Mouse (Mus musculus) stomach, postnatal 0 days (tissue): Measurements from ENCODE around the gene Gm28635. TPM values are rescaled to one million over a fixed set of nuclear protein-coding genes. Genes with fewer than 3 reads are reported as not detected.

Source experiments
- ATAC-seq: fragments of 200-750 bp; cut with Nextera tagmentation; 2 replicates; pipeline ENCODE4 v1.8.0; 2017; ENCODE audit not compliant: low FRiP score, low TSS enrichment
- DNase-seq: peaks from one replicate; pipeline ENCODE4 v3.0.0-alpha.2; 2016; ENCODE audit warnings: low spot score
- H3K27ac ChIP-seq: fragments of 300-500 bp; sonication (generic); replicated peaks from 2 replicates; pipeline ENCODE4 v1.5.1; 2014; ENCODE audit warnings: mild to moderate bottlenecking, control low read depth
- H3K27me3 ChIP-seq: fragments of 300-500 bp; sonication (generic); 2 replicates; pipeline ENCODE4 v1.6.1; 2014; ENCODE audit warnings: low read length; ENCODE audit not compliant: control insufficient read depth, insufficient read depth
- H3K36me3 ChIP-seq: fragments of 300-500 bp; sonication (generic); 2 replicates; pipeline ENCODE4 v1.6.1; 2014; ENCODE audit warnings: low read length, mixed read lengths; ENCODE audit not compliant: control insufficient read depth, insufficient read depth
- H3K4me1 ChIP-seq: fragments of 300-500 bp; sonication (generic); replicated peaks from 2 replicates; pipeline ENCODE4 v1.6.1; 2014; ENCODE audit warnings: antibody characterized with exemption; ENCODE audit not compliant: control insufficient read depth, insufficient read depth
- H3K4me2 ChIP-seq: fragments of 300-500 bp; sonication (generic); replicated peaks from 2 replicates; pipeline ENCODE4 v1.6.1; 2014; ENCODE audit warnings: low read depth, mild to moderate bottlenecking, control low read depth, moderate library complexity
- H3K4me3 ChIP-seq: fragments of 300-500 bp; sonication (generic); 2 replicates; pipeline ENCODE4 v1.5.1; 2014; ENCODE audit warnings: low read depth, low read length, control low read depth
- H3K9ac ChIP-seq: fragments of 300-500 bp; sonication (generic); 2 replicates; pipeline ENCODE4 v1.6.1; 2014; ENCODE audit warnings: mild to moderate bottlenecking, low read length, control low read depth, mixed read lengths
- H3K9me3 ChIP-seq: fragments of 300-500 bp; sonication (generic); 2 replicates; pipeline ENCODE4 v1.6.1; 2016; ENCODE audit warnings: low read length; ENCODE audit not compliant: control insufficient read depth
- CTCF ChIP-seq: IDR thresholded peaks from 2 replicates; pipeline ENCODE4 v1.5.1; 2016; ENCODE audit warnings: antibody characterized with exemption, low read depth, mild to moderate bottlenecking, moderate library complexity
- EP300 ChIP-seq: optimal IDR thresholded peaks from 2 replicates; pipeline ENCODE3; 2016; ENCODE audit warnings: antibody characterized with exemption
- WGBS: fragments of 180-500 bp; shearing (Covaris S2); extraction: QIAGEN DNeasy Blood & Tissue Kit; methylation state at CpG from one replicate; pipeline ENCODE4 v1.1.7; 2014; 5-methylcytosine and 5-hydroxymethylcytosine counted together
- polyA plus RNA-seq: library from polyadenylated mRNA; unstranded; fragments of >200 nt; fragmentation: Nextera tagmentation; extraction: Ambion mirVana; gene quantifications from 2 replicates; pipeline ENCODE4 v1.2.1, GENCODE M21; 2015

Gm28635 gene
- polyA plus RNA-seq, 1 experiment from 2014 or later: not detected

DNA sequence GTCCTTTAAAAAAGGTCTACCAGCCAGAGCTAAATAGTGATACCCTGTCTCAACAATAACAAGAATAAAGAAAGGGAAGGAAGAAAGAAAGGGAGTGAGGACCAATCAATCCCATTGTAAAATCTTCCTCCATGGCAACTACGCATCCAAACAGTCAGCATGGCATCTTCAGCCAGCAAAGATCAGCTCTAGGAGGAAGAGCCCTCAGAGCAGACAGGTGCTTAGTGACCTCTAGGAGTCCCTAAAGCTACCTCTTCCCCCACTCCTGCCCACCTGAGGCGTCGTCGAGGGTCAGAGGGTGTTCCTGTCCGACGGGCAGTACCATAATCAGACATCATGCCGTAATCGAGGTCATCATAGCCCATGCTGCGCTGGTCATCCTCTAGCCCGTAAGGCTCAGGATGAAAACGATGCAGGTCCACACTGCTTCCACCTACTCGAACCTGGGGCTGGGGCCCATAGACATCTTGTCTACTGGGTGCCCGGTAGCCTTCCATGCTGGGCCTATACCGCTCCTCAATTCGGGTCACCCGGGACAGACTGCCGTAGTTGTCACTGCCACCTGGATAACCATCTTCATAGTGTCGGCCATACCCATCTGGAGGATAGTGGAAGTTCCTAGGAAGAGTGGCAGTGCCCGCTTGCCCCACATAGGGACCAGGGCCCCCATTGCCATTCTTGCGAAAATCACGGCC is 58.0 kb downstream of the Gm28635 start:
- peak overlapping the region; percentile 31 for H3K27ac ChIP-seq
- no peak for TF ChIP-seq EP300
- no peak for TF ChIP-seq CTCF
- no peak overlapping the region for H3K9ac ChIP-seq
- H3K4me3 ChIP-seq: no peak overlapping the region
- H3K9me3 ChIP-seq: no peaks in the 10 kb centered on the region
- 94% methylated on average over 21 of the region's 21 CpGs for WGBS
- peaks cover 2% of the 10 kb centered on the region for H3K4me1 ChIP-seq
- ATAC-seq: no peak; the same call in 1 of the 2 replicates
- no peak overlapping the region for H3K4me2 ChIP-seq
- DNase-seq: no peak
- peaks cover 31% of the 10 kb centered on the region for H3K36me3 ChIP-seq
- no peaks in the 10 kb centered on the region for H3K27me3 ChIP-seq

DNA sequence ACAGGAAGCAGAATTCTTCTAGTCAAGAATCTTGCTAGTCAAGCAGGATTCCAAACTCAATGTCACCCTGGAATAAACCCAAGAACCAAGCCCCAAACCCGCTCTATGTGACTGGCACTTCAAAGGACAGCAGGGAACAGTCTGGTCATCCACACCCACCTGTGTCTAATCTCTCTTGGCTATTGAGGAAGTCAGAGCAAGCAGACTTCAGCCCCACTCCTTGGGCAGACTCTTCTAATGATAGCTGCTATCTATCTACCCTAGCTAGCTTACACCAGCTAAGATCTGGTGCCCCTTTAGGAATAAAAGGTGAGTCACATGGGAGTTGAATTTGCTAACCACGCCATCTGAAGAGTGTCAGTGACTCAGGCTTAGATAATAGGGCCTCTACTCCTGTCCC is 58.9 kb downstream of the Gm28635 start:
- Histone ChIP-seq H3K4me2 (no peak overlapping the region), H3K4me1 (peaks cover 2% of the 10 kb centered on the region), H3K36me3 (peaks cover 32% of the 10 kb centered on the region), H3K9me3 (no peaks in the 10 kb centered on the region), H3K4me3 (no peak overlapping the region), H3K27me3 (no peaks in the 10 kb centered on the region), H3K9ac (no peak overlapping the region), H3K27ac (peak overlapping the region; percentile 67)
- no peak for TF ChIP-seq CTCF
- TF ChIP-seq EP300: no peak
- DNase-seq (peak; percentile 38), ATAC-seq (peak; percentile 87)
- 37% methylated on average over 2 of the region's 2 CpGs for WGBS

DNA sequence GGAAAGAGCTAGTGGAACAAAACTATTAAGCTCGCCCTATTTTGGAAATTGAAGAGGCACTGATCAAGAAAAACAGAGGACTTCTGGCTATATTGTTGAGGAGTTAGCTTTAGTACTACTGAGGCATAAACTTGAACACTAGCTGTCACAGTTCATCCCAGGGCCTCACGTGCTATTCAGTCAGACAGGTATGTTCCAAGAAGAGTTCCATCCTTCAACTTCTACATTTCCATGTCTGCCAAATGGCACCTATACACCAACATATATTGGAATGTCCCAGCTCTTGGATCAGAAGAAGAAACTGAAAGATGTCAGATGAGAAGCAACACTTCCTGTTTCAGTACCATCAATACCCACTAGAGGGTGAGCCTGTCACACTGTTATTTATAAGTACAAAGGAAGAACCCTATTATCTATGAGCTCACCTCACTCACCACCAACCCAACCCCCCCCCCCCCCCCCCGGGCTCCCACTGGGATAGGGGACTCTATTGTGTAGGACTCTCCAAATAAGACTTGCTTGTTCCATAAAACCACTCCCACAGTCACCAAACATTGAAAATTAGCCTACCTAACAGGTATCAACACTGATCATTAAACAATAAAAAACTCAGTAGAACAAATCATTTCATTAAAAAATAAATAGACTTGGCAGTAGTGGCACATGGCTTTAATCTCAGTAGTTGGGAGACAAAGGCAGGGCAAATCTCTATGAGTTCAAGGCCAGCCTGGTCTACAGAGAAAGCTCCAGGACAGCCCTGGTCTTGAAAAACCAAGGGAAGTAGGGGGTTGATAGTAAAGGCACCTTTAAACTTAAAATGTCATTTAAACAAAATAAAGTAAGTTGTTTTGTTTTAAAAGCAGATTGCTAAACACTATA is 60.0 kb downstream of the Gm28635 start:
- H3K36me3 ChIP-seq: peaks cover 38% of the 10 kb centered on the region
- DNase-seq: peak; percentile 49
- WGBS: 53% methylated on average over 3 of the region's 3 CpGs
- H3K27ac ChIP-seq: no peak overlapping the region
- ATAC-seq: peak; percentile 30
- H3K4me1 ChIP-seq: peaks cover 2% of the 10 kb centered on the region; the same call in 1 of the 2 replicates
- TF ChIP-seq EP300: no peak
- peak; percentile 82 for TF ChIP-seq CTCF
- no peaks in the 10 kb centered on the region for H3K27me3 ChIP-seq
- H3K4me3 ChIP-seq: no peak overlapping the region
- H3K9me3 ChIP-seq: no peaks in the 10 kb centered on the region
- no peak overlapping the region for H3K9ac ChIP-seq
- no peak overlapping the region for H3K4me2 ChIP-seq

DNA sequence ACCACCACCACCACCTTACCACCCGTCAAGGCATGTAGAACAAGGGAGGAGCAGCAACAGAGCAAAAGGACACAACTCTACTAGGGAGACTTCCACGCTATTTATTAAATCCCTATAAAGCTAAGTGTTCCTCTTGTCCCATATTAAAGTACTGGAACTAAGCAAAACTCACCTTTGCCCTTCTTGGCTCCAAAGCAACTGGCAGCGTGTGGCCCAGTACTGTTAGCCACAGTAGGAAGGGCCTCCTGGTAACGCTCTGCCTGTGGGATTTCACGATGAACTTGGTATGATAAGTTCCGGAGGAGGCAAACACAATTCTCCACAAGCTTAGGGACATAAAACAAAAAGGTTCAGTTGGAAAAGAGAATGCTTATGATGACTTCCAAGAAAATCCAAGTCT is 65.1 kb downstream of the Gm28635 start:
- Histone ChIP-seq H3K4me2 (no peak overlapping the region), H3K4me3 (no peak overlapping the region), H3K27me3 (no peaks in the 10 kb centered on the region), H3K4me1 (no peaks in the 10 kb centered on the region), H3K27ac (no peak overlapping the region), H3K9ac (no peak overlapping the region), H3K36me3 (peaks cover 53% of the 10 kb centered on the region), H3K9me3 (no peaks in the 10 kb centered on the region)
- TF ChIP-seq EP300: no peak
- TF ChIP-seq CTCF: no peak
- WGBS: 89% methylated on average over 6 of the region's 6 CpGs
- DNase-seq: no peak
- no peak for ATAC-seq

DNA sequence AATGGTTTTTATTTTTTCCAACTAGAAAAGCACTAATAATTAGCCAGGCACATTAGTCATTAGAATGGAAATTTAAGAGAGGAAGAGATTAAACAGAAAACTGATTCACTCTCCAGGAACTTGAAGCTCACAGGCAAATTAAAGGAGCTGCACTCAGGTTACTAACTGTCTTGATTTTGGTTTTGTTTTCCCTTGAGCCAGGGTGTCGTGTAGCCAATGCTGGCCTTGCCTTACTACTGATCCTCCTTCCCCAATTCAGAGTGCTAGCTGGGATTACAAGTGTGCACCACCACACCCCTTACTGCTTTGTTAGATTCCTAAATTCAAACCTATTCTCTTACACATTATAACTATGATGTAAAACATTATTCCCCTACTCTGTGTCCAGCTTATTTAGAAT is 70.0 kb downstream of the Gm28635 start:
- Histone ChIP-seq H3K4me1 (no peaks in the 10 kb centered on the region), H3K9me3 (no peaks in the 10 kb centered on the region), H3K4me3 (no peak overlapping the region), H3K4me2 (no peak overlapping the region), H3K36me3 (peaks cover 34% of the 10 kb centered on the region), H3K27ac (no peak overlapping the region), H3K27me3 (no peaks in the 10 kb centered on the region), H3K9ac (no peak overlapping the region)
- WGBS: 63% methylated on average over 1 of the region's 1 CpGs
- no peak for ATAC-seq
- DNase-seq: no peak
- no peak for TF ChIP-seq EP300

DNA sequence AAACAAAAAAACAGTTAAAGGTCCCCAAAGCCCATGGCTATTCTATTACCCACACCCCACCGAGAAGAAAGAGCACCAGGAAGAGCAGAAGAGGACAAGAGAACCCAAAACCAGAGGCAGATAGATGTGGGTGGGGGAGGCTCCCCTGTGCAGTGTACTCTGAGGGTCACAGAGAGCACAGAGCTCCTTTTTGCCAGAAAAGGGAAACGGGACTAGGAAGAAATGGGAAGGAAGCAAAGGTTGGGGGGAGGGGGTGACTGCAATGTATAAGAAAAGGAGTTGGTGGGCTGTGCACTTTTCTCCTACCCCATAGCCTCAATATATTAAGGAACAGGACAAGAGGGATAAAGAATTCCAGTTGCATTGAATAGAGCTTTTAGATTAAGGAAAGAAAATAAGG is 76.9 kb downstream of the Gm28635 start:
- no peak overlapping the region for H3K9ac ChIP-seq
- ATAC-seq (no peak), DNase-seq (no peak)
- H3K9me3 ChIP-seq: no peaks in the 10 kb centered on the region
- no peak overlapping the region for H3K27ac ChIP-seq
- H3K4me1 ChIP-seq: no peaks in the 10 kb centered on the region
- H3K27me3 ChIP-seq: no peaks in the 10 kb centered on the region
- peaks cover 19% of the 10 kb centered on the region for H3K36me3 ChIP-seq
- 55% methylated on average over 2 of the region's 2 CpGs for WGBS
- H3K4me2 ChIP-seq: no peak overlapping the region
- TF ChIP-seq CTCF: no peak
- TF ChIP-seq EP300: no peak
- no peak overlapping the region for H3K4me3 ChIP-seq
